Mouse (Mus musculus) adrenal gland, adult 18-20 months (tissue): ENCODE measurements around the gene Hdac9. TPM values are rescaled to one million over a fixed set of nuclear protein-coding genes. Genes with fewer than 3 reads are reported as not detected.

Experiments used
- DNase-seq, 2 experiments: peaks; one replicate each; pipeline ENCODE4 v3.0.0; 2021 to 2022; ENCODE audit warnings: low spot score in 2 of 2
- long read RNA-seq, 2 experiments: library from polyadenylated mRNA; stranded (forward); transcript quantifications; one replicate each; pipeline ENCODE4 v2.0.0; 2021
- total RNA-seq, 2 experiments: library from RNA; stranded (reverse); gene quantifications; 1 replicate in 1 of 2; 2 replicates in 1 of 2; pipeline ENCODE4 v1.2.3; 2021

The Hdac9 gene
- 1 to 10 TPM; 1.2 to 1.4 TPM for total RNA-seq
- long read RNA-seq, experiment 1 = 0 reads
- long read RNA-seq, experiment 2 = 0 reads

DNA sequence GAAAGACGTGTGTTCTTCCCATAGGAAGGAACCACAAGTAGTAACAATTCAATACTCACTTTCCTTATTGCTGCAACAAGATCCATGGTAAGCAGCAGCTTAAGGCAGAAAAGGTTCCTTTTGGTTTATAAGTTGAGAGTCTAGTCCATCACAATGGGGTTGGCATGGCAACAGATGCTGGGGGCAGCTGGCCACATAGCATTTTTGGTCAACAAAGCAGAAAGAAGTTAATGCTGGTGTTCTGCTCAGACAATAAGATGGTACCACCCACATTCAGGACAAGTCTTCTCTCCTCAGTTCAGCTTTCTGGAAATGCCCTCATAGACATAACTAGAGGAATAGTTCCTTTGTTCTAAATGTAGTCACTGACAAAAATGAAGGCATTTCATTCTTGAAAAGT, at the start of gene Hdac9:
Gene Hdac9 (minus strand): TSS at position 101 of the 400 bp plus-strand sequence.
- no peak for DNase-seq

DNA sequence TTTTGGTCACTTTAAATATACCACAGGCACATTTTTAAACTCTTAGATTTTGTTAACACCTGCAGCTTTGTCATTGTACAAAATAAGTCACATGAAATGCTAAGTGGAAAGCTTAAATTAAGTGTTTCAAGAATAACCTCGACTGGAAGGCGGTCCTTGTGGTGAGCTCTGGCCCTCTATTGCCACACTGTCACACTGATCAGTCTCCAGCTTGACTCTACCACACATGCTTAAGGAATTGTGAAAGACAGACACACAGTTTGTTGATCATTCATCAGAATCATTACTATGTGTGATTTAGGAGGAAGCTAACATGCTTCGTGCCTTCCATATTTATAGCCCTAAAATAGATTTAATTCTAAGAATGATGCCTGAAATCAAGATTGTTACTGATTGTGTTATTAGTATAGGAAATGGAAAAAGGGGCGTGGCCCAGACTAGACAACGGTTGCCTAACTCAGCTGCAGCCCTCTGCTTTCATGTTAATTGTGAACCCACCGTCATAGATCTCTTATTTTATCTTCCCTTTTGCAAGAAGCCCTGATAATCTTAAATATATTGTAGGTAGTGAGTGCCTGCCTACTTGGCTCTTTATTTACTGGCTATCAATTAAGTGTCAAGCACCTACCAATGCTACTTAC, 32.3 kb upstream of the Hdac9 start:
- no peak for DNase-seq

DNA sequence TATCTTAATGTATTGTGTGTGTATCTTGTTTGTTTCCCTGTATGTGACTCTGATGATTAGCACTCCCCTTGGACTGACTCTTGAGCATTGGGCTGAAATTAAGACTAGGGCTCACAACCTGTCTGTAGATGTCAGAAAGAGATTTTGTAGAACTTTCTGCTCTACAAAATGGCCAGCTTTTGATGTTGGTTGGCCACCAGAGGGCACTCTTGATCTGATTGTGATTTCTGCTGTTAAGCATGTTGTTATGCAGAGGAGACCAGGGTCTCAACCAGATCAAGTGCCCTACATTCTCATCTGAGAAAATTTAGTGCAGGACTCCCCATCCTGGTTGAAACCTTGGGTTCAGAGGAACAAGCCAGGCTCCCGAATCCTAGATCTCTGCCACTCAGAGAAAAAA, 21.0 kb upstream of the Hdac9 start:
- DNase-seq = no peak

DNA sequence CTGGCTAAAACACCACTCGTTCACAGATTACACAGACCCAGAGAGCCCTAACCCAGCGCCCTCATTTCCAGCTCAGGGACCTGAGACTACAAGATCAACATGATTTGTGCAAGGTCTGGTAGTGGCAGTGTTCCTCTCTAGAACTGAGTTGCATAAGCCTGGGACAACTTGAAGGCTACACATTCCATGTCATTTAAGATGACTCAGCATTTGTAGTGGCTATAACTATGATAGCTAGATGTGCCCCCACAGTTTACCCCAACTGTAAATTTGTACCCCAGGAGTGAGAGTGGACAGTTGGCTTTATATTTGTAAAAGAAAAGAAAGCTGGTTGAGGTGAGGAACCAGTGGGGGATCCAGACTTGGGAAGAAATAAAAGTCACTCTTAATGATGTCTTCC, 8.9 kb downstream of the Hdac9 start:
- no peak for DNase-seq

DNA sequence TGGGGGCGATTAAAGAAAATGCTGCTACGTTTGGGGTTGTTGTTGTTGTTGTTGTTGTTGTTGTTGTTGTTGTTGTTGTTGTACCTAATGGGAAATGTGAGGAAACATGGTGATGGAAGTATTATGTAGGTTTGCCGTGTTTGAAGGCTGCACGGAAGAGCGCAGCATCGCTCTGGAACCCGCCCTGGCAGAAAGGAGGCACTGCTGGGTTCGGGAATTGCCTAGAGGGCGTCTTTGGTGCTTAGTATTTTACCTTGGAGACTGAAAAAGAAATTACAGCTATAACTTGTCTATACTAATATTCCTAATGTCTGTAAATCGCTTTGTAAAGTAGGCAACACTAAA, 9.4 kb downstream of the Hdac9 start:
- DNase-seq = no peak

DNA sequence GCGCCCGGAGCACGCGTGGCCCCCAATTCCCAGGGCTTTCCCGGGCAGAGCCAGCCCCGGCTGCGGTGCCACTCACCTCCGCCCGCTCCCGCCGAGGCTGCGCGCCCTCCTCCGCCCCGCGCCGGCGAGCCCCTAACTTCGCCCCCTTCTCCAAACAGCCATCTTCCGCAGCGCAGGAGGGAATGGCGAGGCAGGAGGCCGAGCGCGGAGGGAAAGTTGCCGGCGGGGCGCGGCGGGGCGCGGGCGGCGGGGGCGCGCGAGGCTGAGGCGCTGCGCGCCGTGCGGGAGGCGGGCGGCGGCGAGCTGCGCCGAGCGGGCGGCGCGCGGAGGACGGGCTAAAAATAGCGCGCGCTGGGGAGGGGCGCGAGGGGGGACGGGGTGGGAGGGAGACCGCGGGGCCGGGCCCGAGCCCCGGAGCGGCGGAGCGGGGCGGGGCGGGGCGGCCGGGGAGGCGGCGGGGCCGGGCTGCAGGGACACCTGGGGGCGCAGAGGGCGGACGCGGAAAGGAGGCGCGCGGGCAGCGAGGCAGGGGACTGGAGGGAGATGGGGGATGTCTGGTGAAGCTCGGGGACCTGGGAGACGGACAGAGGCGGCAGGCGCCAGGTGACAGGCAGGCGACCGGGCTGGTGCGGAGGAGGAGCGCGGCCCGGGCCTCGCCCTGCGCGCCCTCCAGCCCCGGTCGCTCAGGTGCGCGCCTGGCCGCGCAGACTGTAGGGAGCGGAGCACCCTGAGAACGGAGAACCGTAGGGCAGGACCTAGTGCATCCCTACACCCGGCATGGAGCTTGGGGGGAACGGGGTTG, 10.0 kb downstream of the Hdac9 start:
- DNase-seq = no peak

DNA sequence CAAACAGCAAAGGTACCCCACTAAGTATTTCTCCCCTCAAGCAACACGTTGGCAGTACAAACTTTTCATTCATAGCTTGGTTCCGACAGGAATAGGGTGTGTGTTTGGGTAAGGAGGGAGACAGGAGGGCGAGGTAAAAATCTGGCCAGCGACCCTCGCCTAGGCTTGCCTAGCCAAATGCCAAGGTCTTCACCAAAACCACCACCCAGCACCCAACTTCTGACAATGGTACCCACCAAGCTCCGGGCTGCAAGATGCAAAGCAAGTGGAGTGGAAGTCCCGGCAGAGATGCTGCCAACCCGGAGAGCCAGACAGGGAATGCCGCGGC, 10.6 kb downstream of the Hdac9 start:
- DNase-seq = no peak

DNA sequence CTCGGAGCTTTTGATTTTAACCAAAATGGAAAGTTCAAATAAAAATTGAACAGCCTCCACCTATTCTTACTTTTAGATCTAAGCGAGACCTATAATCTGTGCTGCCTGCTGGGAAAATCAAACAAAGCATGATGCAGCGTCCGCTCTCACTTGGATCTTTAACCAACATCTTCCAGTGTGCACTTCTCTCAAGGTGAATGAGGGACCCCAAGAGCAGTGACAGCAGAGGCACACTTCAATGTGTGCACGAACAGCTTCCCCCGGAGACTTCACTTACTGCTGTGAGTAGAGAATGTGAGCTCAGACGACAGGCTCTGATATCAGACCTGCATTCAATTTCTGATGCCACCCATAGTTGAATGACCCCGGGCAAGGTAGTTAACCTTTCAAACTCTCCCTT, 16.7 kb downstream of the Hdac9 start:
- DNase-seq = no peak

DNA sequence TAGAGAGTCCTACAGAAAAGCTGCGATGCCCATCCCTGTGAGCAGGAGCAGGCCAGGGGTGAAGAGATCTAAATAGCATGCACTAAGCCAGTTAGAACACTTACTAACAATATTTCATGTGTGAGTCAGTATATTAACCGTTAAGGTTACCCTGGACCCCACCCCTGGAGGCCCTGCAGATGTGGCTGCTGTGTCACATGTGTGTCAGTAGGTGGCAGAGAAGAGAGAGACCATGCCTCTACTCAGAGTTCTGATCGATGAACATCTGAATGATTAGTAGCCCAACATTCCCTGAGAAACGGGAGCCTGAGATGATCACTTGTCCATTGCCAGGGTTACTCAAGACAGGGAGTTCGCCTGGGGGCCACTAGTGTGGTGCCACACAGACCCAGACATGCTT, 22.0 kb downstream of the Hdac9 start:
- no peak for DNase-seq

DNA sequence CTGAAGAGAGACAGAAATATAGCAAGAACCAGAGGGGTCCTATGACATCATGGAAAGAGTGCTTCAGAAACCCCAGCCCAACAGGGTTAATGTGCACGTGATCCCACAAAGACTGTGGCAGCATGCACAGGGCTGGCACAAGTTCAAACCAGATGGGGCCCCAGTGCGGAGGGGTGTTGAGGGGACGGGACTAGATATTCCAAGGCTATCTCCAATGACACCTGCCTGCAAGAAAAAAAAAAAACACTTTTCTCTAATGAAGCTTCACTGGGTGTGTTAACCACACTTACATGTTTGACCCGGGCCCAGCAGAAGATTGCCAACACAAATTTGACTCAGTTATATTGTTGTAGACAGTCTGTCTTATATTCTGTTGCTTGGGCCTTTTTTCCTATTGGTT, 28.2 kb downstream of the Hdac9 start:
- DNase-seq = no peak

DNA sequence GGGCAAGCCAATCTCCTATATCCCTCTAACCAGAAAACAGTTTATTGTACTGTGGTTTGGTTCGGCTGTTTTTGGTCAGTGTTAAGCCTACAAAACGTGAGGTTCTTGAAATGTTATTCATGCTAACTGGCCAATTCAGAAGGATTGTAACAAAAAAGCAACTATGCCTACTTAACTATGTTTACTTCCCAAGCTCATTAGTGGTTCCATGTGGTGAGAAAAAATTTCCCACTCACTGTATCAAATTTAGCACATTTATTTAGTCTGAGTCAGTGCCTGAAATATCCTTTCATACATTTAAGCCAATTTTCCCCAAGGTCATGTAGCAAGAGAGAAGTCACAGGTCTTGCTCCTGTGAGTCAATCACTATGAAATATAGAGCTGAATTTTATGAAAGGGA, 42.0 kb downstream of the Hdac9 start:
- DNase-seq = no peak

DNA sequence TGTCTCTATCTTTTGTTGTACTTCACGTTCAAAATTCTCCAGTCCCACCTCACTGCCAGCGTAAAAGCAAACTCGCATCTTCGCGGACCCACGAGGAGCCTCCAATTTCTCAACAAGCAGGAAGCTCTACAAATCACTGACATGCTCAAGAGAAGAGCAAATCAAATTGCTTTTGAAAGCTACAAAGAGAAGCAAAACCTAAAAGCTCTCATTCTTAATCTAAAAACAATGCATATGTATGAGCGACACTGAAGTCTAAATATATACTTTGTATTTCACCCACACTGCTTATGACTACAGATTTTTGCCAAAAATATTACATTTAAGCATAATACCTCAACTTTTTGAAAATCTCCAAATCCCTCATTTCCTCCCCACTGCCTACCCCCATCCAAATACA, 45.9 kb downstream of the Hdac9 start:
- DNase-seq = no peak

DNA sequence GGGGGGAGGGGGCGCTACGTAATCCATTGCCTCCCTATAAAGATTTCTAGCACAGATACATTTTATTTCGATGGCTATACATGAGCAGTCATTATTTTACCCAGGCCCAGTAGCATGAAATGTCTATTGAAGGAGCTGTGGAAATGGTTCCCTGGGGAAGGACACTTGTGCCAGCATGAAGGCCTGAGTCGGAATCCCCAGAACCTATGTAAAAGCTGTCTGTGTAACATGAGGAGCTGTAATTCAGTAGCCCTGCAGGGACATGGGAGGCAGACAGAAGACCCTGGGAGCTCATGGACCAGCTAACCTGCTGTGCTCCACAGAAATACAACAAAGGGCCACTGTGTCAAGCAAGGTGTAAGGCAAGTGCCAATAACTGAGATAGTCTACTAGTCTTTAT, 75.7 kb downstream of the Hdac9 start:
- no peak for DNase-seq

DNA sequence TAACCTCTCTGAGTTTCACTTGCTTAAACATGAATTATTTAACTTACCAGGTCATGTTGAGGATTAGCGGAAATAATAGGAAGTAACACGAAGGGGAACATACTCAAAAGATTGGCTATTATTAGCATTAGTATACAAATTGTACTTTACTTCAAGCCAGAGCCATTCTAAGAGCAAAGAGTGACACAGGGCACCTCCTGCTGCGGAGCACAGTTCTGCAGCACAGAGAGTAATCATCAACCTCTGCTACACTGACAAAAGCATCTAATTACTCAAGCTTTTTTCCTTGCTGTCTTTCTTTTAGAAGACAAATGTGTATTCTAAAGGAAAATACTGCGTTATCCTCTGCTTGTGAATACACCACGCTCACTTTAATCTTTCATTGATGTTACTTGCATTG, 79.6 kb downstream of the Hdac9 start:
- DNase-seq = no peak

DNA sequence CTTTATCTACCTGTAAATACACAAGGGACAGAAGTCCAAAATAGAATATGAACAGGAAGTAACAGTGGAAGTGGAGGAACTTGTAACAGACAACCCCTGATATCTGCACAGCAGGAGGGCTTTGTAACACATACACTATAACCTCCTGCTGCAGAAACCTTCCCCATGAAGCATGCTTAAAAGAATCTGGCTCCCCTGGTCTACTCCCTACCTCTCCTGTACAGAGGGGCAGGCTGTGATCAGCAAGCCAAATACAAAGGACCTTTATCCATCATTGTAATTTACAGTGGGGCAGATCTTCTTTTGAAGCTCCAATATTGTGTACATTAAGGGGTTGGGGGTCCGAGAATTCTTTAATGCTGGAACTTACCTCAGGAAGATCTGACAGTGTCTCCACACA, 80.0 kb downstream of the Hdac9 start:
- no peak for DNase-seq

DNA sequence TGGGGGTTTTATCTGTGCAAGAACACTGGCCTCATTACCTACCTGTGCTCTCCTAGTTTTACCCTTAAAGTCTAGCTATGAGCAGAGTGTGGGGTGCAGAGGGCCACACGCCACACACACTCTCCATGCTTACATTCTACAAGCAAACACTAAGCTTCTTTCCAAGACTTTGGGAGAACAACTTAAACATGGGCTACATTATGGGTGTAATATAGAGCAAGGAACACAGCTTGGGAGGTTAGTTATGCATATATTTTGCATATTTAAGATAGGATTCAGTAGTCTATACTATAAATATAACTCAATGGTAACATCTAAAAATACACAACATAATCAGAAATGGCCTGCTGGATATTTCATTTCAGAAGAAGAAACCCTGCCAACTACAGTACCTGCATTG, 80.8 kb downstream of the Hdac9 start:
- DNase-seq = no peak

DNA sequence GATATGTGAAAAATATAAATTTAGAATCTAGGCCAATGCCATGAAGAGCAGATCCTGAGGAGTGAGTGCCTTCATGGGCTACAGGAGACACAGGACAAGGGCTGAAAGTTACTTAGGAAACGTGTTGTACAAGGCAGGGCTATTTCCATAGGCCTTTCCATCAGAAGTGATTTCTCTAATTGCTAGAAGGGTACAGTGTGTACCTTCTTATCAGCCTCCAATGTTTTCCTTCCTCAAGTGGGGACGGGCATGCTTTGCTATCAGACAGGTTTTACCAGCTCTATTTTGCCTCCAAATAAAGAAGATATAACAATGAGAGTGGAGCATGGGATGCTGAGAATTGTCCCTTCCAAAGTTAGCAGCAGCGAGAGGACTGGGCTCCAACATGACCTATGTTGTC, 81.4 kb downstream of the Hdac9 start:
- DNase-seq = no peak

DNA sequence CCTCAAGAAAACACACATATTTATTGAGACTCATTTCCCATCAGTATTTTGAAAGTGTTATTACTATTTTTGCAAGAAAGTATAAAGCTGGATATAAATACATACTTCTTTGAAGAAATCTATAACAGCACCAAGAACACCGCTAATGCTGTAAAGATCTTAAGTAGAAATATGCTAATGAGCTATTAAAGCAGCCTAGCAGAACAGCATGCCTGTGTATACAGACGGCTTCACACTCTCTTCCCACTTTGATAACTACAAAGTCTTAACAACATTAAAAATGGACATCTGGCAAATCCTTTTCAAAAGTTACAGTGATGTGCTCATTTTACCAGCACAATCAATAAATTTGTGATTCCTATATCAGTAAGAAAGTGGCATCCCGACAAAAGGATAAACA, 88.2 kb downstream of the Hdac9 start:
- no peak for DNase-seq

DNA sequence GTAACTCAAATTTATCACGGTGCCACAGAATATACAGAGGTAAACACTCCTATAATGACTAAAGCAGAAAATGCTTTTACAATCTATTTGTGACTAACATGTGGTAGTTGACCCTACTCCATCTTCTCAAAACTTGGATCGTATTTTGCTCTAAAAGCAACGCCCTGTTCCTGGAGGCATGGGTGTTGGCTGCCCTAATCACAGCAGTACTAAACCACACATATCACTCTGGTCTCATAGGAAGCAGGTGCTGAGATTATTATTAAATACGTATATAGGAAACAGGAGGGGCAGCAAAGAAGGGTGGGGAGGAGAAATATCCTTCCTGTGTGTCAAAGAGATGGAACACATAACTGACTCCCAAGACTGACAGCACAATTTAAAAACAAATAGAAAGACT, 90.0 kb downstream of the Hdac9 start:
- DNase-seq = no peak

DNA sequence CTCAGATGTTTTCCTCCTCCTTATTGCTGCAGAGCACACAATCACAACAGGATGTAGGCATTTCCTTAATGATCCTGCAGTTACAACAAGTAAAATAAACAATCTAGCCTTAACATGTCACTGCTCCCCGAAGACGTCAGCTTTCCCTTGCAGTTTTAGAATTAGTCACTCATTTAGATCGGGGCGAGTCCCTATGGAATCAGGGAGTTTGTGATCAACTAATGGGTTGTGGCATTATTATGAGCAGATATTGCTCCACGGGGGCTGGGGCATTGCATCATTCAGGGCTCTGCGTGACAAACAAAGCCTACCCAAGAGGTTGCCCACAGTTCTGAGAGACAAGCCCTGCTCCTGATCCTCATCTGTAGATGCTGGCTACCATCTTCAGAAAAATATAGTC, 96.7 kb downstream of the Hdac9 start:
- no peak for DNase-seq

DNA sequence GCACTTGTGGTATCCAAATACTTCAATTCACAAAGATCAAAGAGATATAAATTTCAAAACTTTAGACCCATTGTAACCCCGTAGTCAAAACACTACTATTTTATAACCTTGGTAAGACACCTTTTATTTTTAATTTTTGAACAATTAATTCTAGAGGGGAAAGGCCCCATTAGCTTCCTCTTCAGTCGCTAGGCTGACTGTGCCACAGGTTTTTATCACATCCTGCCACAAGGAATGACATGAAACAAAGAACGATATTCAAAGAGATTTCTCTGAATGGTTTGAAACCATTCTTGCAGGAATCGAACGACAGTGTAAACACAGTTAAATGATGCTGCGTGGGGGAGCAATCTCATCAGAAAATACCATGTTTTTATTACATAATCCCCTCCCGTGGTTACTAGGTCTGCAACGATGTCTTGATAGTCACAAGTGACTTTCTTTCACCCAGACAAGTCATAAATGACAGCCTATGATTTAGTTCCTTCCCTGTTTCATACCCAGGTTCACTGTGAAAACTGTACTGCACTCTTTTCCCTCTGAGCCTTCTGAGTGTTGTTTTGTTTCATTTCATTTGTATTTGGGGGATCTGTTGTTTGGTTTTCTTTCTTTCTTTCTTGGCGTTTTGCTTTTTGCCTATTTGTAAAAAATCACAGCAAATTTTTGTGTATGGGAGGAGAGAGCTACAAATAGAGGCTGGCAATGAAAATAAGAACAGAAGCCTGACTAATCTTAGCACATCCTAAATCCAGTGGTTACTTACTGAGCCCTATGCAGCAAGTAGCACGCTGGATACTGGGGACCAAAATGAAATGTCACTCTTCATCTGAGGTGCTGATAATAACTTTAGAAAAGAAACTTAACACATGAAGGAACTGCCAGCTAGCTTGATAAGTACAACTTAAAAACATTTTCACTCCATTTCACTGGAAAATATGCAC, 105.0 kb downstream of the Hdac9 start:
- DNase-seq = no peak

DNA sequence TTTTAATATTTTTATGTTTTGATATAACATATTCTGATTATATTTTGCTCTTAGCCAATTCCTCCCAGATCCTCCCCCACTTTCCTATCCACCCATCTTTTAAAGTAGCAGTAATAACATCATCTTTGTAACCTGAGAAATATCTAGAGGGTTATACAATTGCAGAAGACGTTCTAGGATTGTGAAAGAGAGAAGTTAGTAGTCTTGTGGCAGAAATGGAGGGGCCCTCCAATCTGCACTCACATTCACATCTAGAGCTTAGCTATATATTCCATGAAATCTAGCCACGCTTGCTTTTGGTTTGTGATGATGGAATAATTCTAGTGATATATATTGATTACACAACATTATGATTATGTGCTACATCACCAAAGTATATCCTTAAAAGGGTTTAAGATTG, 106.7 kb downstream of the Hdac9 start:
- DNase-seq = no peak
